Mouse (Mus musculus) liver, adult 2 months (tissue): ENCODE measurements around the gene Dusp5.
"Not testable (repeated sequence)": the region's sequence is repeated elsewhere in the genome, so short reads cannot be mapped to it uniquely, and the experiment has no call there.

Source experiments
- CTCF ChIP-seq: fragments of 200-500 bp; IDR thresholded peaks from 2 replicates; pipeline ENCODE4 v1.5.1; 2011; ENCODE audit warnings: low read depth, low read length, control low read depth
- POLR2A ChIP-seq: fragments of 200-500 bp; IDR thresholded peaks from 2 replicates; pipeline ENCODE4 v1.6.1; 2011; ENCODE audit warnings: low read length, control low read depth; ENCODE audit not compliant: insufficient read depth; ENCODE audit errors: extremely low read depth

DNA sequence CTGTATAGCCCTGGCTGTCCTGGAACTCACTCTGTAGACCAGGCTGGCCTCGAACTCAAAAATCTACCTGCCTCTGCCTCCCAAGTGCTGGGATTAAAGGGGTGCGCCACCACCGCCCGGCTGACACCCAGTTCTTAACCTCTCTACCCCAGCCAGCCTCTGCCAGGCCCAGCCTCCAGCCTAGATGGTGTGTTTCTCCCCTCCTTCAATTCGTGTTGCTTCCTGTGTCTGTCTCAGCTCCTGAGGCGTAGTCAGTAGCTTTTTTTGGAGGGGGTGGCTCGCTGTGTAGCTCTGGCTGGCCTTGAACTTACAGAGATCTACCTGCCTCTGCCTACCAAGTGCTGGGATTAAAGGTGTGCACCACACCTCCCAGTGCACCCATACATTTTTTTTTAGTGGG is 27.7 kb upstream of the Dusp5 start:
- not testable (repeated sequence) for TF ChIP-seq POLR2A, CTCF
